Mouse (Mus musculus): ENCODE data around the gene Slc25a44. TPM values are rescaled to one million over a fixed set of nuclear protein-coding genes. Genes with fewer than 3 reads are reported as not detected.
A peak's percentile ranks its signal among the peaks of the same experiment; 100 is the strongest.

Slc25a44 gene
- polyA plus RNA-seq (2015; fragmentation: Nextera tagmentation; extraction: Ambion mirVana) = 31.3 and 33.2 TPM in 2 replicates

GRCm38 (mm10) chr3:88424605-88425329, at the start of gene Slc25a44:
Gene Slc25a44, minus strand, starts transcription at chr3:88425139.
- WGBS = under 1% methylated on average over 35 of the region's 35 CpGs

GRCm38 (mm10) chr3:88473571-88473970, 48.6 kb upstream of the Slc25a44 start:
- Histone ChIP-seq H3K27me3 (no peaks in the 10 kb centered on the region), H3K4me1 (peaks cover 9% of the 10 kb centered on the region; the same call in 1 of the 2 replicates), H3K27ac (replicated peaks) (peak overlapping the region; percentile 30; the same call in 1 of the 2 replicates), H3K4me2 (replicated peaks) (no peak overlapping the region), H3K9ac (replicated peaks) (no peak overlapping the region), H3K4me3 (no peak overlapping the region), H3K36me3 (no peaks in the 10 kb centered on the region), H3K9me3 (no peaks in the 10 kb centered on the region)
- WGBS = 48% methylated on average over 1 of the region's 1 CpGs
- no peak for ATAC-seq (replicated peaks)

More at GRCm38 (mm10) chr3:88424605-88425329, at the start of gene Slc25a44:
- peak; percentile 98 for ATAC-seq (replicated peaks)
- no peaks in the 10 kb centered on the region for H3K9me3 ChIP-seq
- H3K27me3 ChIP-seq = no peaks in the 10 kb centered on the region
- H3K9ac ChIP-seq (replicated peaks) = peak within 1 kb of the TSS; percentile 67
- peak within 1 kb of the TSS; percentile 79 for H3K27ac ChIP-seq (replicated peaks)
- peaks cover 12% of the 10 kb centered on the region for H3K36me3 ChIP-seq
- peak within 1 kb of the TSS; percentile 84 for H3K4me2 ChIP-seq (replicated peaks)
- peaks cover 28% of the 10 kb centered on the region for H3K4me1 ChIP-seq
- H3K4me3 ChIP-seq = peak within 1 kb of the TSS; percentile 79

- 18% methylated on average over 5 of the region's 5 CpGs for WGBS
- peak; percentile 53; the same call in 1 of the 2 replicates for ATAC-seq (replicated peaks)
Observed at GRCm38 (mm10) chr3:88473020-88473419, 48.1 kb upstream of the Slc25a44 start.

GRCm38 (mm10) chr3:88470943-88471479, 46.1 kb upstream of the Slc25a44 start:
- Histone ChIP-seq H3K9me3 (no peaks in the 10 kb centered on the region), H3K27ac (replicated peaks) (no peak overlapping the region), H3K36me3 (no peaks in the 10 kb centered on the region), H3K4me2 (replicated peaks) (no peak overlapping the region), H3K9ac (replicated peaks) (no peak overlapping the region), H3K4me3 (no peak overlapping the region), H3K27me3 (no peaks in the 10 kb centered on the region), H3K4me1 (peaks cover 9% of the 10 kb centered on the region; the same call in 1 of the 2 replicates)
- WGBS = 67% methylated on average over 10 of the region's 10 CpGs
- no peak for ATAC-seq (replicated peaks)

More at GRCm38 (mm10) chr3:88473020-88473419, 48.1 kb upstream of the Slc25a44 start:
- Histone ChIP-seq H3K4me3 (no peak overlapping the region), H3K27ac (replicated peaks) (peak overlapping the region; percentile 30; the same call in 1 of the 2 replicates), H3K4me1 (peaks cover 9% of the 10 kb centered on the region; the same call in 1 of the 2 replicates), H3K27me3 (no peaks in the 10 kb centered on the region), H3K9me3 (no peaks in the 10 kb centered on the region), H3K36me3 (no peaks in the 10 kb centered on the region), H3K9ac (replicated peaks) (no peak overlapping the region), H3K4me2 (replicated peaks) (no peak overlapping the region)

- Histone ChIP-seq H3K4me2 (replicated peaks) (no peak overlapping the region), H3K27ac (replicated peaks) (no peak overlapping the region), H3K4me1 (peaks cover 9% of the 10 kb centered on the region; the same call in 1 of the 2 replicates), H3K36me3 (no peaks in the 10 kb centered on the region), H3K27me3 (no peaks in the 10 kb centered on the region), H3K9me3 (no peaks in the 10 kb centered on the region), H3K4me3 (no peak overlapping the region), H3K9ac (replicated peaks) (no peak overlapping the region)
- WGBS = 85% methylated on average over 2 of the region's 2 CpGs
- ATAC-seq (replicated peaks) = no peak
Observed at GRCm38 (mm10) chr3:88469466-88469865, 44.5 kb upstream of the Slc25a44 start.

GRCm38 (mm10) chr3:88467116-88467824, 42.3 kb upstream of the Slc25a44 start:
- H3K27me3 ChIP-seq = no peaks in the 10 kb centered on the region
- no peaks in the 10 kb centered on the region for H3K9me3 ChIP-seq
- H3K4me2 ChIP-seq (replicated peaks) = no peak overlapping the region
- no peak overlapping the region for H3K27ac ChIP-seq (replicated peaks)
- no peak overlapping the region for H3K4me3 ChIP-seq
- no peak overlapping the region for H3K9ac ChIP-seq (replicated peaks)
- peak; percentile 83 for ATAC-seq (replicated peaks)
- WGBS = 27% methylated on average over 16 of the region's 16 CpGs
- no peaks in the 10 kb centered on the region for H3K36me3 ChIP-seq
- H3K4me1 ChIP-seq = no peaks in the 10 kb centered on the region

GRCm38 (mm10) chr3:88465127-88465526, 40.2 kb upstream of the Slc25a44 start:
- H3K4me1 ChIP-seq = 0 out of 2 replicates have a peak, but pooled peaks cover 7% of the 10 kb centered on the region
- H3K4me2 ChIP-seq (replicated peaks) = no peak overlapping the region
- no peaks in the 10 kb centered on the region for H3K9me3 ChIP-seq
- H3K36me3 ChIP-seq = no peaks in the 10 kb centered on the region
- no peak for ATAC-seq (replicated peaks)
- H3K9ac ChIP-seq (replicated peaks) = no peak overlapping the region
- 85% methylated on average over 2 of the region's 2 CpGs for WGBS
- H3K27me3 ChIP-seq = no peaks in the 10 kb centered on the region
- H3K27ac ChIP-seq (replicated peaks) = no peak overlapping the region
- H3K4me3 ChIP-seq = no peak overlapping the region

- no peak for ATAC-seq (replicated peaks)
- no peaks in the 10 kb centered on the region for H3K27me3 ChIP-seq
Observed at GRCm38 (mm10) chr3:88464425-88464824, 39.5 kb upstream of the Slc25a44 start.

GRCm38 (mm10) chr3:88460983-88461696, 36.2 kb upstream of the Slc25a44 start, which contains the start of gene Sema4a:
Gene Sema4a, minus strand, starts transcription at chr3:88461182.
- no peak within 1 kb of the TSS for H3K9ac ChIP-seq (replicated peaks)
- 33% methylated on average over 12 of the region's 12 CpGs for WGBS
- H3K27me3 ChIP-seq = no peaks in the 10 kb centered on the region
- H3K27ac ChIP-seq (replicated peaks) = no peak within 1 kb of the TSS
- H3K4me3 ChIP-seq = no peak within 1 kb of the TSS
- ATAC-seq (replicated peaks) = no peak
- H3K36me3 ChIP-seq = no peaks in the 10 kb centered on the region
- peaks cover 36% of the 10 kb centered on the region for H3K4me1 ChIP-seq
- no peaks in the 10 kb centered on the region for H3K9me3 ChIP-seq
- no peak within 1 kb of the TSS for H3K4me2 ChIP-seq (replicated peaks)

More at GRCm38 (mm10) chr3:88464425-88464824, 39.5 kb upstream of the Slc25a44 start:
- H3K9me3 ChIP-seq = no peaks in the 10 kb centered on the region
- no peak overlapping the region for H3K4me3 ChIP-seq
- no peak overlapping the region for H3K27ac ChIP-seq (replicated peaks)
- H3K36me3 ChIP-seq = no peaks in the 10 kb centered on the region
- 52% methylated on average over 3 of the region's 3 CpGs for WGBS
- H3K4me1 ChIP-seq = 0 out of 2 replicates have a peak, but pooled peaks cover 7% of the 10 kb centered on the region
- H3K9ac ChIP-seq (replicated peaks) = no peak overlapping the region
- H3K4me2 ChIP-seq (replicated peaks) = no peak overlapping the region

GRCm38 (mm10) chr3:88460029-88460428, 35.1 kb upstream of the Slc25a44 start:
- H3K36me3 ChIP-seq = no peaks in the 10 kb centered on the region
- no peak for ATAC-seq (replicated peaks)
- no peak overlapping the region for H3K4me3 ChIP-seq
- no peaks in the 10 kb centered on the region for H3K9me3 ChIP-seq
- H3K9ac ChIP-seq (replicated peaks) = no peak overlapping the region
- no peak overlapping the region for H3K27ac ChIP-seq (replicated peaks)
- no peak overlapping the region for H3K4me2 ChIP-seq (replicated peaks)
- H3K4me1 ChIP-seq = peaks cover 36% of the 10 kb centered on the region
- no peaks in the 10 kb centered on the region for H3K27me3 ChIP-seq
- 89% methylated on average over 5 of the region's 5 CpGs for WGBS

- WGBS = 4% methylated on average over 14 of the region's 14 CpGs
- H3K27ac ChIP-seq (replicated peaks) = peak overlapping the region; percentile 69
- no peaks in the 10 kb centered on the region for H3K36me3 ChIP-seq
- H3K9ac ChIP-seq (replicated peaks) = peak overlapping the region; percentile 57
- H3K4me3 ChIP-seq = peak overlapping the region; percentile 50
- ATAC-seq (replicated peaks) = peak; percentile 82
- H3K4me1 ChIP-seq = peaks cover 36% of the 10 kb centered on the region
- peak overlapping the region; percentile 46 for H3K4me2 ChIP-seq (replicated peaks)
- H3K27me3 ChIP-seq = no peaks in the 10 kb centered on the region
- H3K9me3 ChIP-seq = no peaks in the 10 kb centered on the region
Observed at GRCm38 (mm10) chr3:88458778-88459219, 33.9 kb upstream of the Slc25a44 start.

Data from forebrain, embryonic 15.5 days (tissue).